Mouse (Mus musculus): ENCODE data around the gene Pmf1.

Pmf1 gene

GRCm38 (mm10) chr3:88409741-88410644 is at the start of gene Pmf1:
Gene Pmf1 (minus strand): TSS chr3:88410331.
- peak; percentile 89 for DNase-seq (ENCODE audit: low read depth, low spot score)

DNA sequence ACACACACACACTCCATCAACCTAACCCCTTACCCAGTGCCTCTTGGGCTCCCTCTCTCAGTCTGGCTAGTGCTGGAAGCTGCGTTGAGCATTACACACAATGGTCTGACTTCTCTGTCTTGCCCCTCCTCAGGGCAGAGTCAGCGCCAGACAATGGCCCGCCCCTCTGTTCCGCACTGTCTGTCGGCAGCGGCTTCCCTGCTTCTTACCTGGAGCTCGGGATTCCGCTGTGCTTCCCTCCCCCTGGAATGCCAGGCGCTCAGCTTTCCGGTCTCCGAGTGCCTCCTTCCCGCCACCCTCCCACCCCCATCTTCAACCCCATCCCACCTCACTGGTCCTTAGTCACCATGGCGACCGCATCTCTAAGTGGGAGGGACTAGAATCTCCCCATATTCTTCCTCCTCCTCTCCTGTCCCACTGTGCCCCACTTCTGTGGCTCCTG is 48.7 kb upstream of the Pmf1 start:
- peak; percentile 60 for DNase-seq (ENCODE audit: low read depth, low spot score)

GRCm38 (mm10) chr3:88456746-88457532 is 46.8 kb upstream of the Pmf1 start:
- no peak for DNase-seq (ENCODE audit: low read depth, low spot score)

- DNase-seq (ENCODE audit: low read depth, low spot score) = no peak
Measured at GRCm38 (mm10) chr3:88456313-88456712, 46.2 kb upstream of the Pmf1 start.

DNA sequence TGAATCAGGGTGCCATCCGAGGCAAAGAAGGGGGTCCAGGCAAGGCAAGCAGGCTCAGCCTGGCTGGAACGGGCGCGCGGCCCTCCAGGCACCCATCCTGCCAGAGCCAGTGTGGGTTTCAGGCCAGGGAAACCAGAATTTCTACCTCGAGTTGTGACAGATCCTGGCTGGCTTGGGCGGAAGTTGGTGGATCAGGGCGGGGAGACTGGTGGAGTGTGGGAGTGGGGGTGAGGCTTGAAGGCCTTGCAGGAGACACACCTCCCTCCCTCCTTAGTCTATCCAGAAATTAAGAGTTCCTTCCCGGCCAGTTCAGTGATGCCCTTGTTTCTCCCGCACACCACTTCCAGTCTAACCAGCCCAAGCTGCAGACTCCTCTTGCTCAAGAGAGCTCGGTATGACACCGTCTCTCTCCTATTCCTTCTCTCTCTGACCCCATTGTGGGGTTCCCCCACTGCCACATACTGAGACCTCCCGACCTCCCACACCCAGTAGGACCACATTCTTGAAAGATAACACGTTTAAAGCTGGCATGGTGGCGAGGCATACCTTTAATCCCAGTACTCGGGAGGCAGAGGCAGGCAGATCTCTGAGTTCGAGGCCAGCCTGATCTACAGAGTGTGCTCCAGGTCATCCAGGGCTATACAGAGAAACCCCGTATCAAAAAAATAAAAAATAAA is 45.6 kb upstream of the Pmf1 start:
- DNase-seq (ENCODE audit: low read depth, low spot score) = no peak

GRCm38 (mm10) chr3:88454762-88455587 is 44.8 kb upstream of the Pmf1 start:
- no peak for DNase-seq (ENCODE audit: low read depth, low spot score)

DNA sequence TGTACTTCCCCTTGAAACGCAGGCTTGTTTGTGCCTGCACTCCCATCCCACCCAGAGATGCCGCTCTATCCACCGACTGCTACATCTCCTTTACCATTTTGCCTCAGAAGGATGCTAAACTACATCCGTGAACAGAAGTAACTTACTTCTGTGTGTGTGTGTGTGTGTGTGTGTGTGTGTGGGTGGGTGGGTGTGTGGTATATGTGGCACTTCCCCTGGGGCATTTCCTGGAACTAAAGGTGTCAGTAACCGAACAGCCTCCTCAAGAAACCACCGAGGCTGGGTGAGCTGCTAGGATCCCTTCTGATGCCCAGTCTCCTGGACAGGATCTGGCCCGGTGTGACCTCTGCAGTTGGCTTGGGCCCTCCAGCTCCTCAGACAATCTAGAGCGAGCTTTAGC is 43.9 kb upstream of the Pmf1 start:
- DNase-seq (ENCODE audit: low read depth, low spot score) = no peak

DNA sequence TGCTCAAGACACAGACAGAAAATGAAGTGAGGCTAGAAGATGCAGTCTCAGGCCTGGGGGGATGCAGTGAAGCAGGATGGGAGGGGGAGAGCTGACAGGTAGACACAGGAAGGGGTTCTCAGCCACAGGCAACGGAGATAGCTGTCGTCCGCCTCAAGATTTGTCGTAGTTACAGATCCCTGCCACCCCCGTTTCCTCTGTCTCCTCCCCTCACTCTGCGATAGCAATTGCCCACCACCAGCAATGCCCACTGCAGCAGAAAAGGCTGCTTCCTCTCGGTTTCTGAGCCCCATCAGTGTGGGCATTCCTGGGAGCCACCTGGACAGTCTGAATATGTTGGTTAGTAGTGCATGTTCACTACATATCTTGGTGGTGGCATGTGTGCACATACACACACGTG is 43.2 kb upstream of the Pmf1 start:
- no peak for DNase-seq (ENCODE audit: low read depth, low spot score)

GRCm38 (mm10) chr3:88452716-88453115 is 42.6 kb upstream of the Pmf1 start:
- no peak for DNase-seq (ENCODE audit: low read depth, low spot score)

DNA sequence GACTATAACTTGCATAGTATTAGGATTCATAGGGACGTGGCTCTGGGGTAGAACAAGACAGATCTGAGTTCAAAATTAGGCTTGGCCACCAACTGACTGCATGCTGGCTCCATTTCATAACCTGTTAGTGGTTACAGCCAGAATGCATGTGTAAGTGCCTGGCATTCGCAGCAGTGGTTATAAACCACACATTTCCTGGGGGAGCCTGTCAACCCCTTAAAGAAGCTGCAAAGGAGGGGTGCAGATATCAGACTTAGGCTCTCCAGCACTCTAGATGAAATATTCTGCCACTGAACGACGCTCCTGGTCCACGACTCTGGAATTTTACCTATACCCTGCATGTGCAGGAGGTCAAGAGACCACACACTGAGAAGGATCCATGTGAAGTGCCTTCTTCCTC is 42.1 kb upstream of the Pmf1 start:
- no peak for DNase-seq (ENCODE audit: low read depth, low spot score)

DNA sequence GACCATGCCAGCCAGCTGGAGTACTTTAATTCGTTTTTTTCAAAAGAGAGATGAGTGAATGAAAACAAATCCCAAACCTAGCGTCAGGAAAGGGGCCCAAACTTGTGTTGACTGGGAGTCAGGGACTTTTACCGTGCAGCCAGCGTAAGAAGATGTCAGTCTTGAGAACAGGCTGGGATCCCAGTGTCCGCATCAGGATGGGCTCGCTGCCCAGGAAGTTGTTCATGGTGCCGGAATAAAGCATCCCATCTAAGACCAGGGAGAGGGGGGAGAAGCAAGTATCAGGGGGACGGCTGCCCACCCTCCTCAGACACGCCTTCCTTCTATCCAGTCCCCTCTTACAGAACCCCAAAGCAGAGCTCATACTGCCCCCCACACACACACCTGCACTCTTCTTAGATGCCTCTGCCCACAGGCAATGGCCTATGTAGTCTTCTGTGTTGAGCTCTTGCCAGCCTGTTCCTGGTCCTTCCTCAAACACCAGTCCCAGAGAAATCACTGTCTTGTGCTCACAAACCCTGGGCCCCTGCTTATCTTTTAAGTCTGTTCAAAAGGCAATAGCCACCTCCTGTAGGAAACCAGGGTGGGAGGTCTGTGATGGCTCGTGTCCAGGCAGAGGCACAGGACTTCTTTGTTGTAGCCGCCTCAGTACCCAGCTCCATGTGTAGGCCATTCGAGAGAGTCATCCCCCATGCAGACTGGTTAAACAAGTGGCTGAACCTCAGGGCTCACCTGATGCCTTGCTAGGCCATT is 40.4 kb upstream of the Pmf1 start:
- no peak for DNase-seq (ENCODE audit: low read depth, low spot score)

- no peak for DNase-seq (ENCODE audit: low read depth, low spot score)
Measured at GRCm38 (mm10) chr3:88449395-88450023, 39.4 kb upstream of the Pmf1 start.

GRCm38 (mm10) chr3:88448443-88448842 is 38.3 kb upstream of the Pmf1 start:
- no peak for DNase-seq (ENCODE audit: low read depth, low spot score)

DNA sequence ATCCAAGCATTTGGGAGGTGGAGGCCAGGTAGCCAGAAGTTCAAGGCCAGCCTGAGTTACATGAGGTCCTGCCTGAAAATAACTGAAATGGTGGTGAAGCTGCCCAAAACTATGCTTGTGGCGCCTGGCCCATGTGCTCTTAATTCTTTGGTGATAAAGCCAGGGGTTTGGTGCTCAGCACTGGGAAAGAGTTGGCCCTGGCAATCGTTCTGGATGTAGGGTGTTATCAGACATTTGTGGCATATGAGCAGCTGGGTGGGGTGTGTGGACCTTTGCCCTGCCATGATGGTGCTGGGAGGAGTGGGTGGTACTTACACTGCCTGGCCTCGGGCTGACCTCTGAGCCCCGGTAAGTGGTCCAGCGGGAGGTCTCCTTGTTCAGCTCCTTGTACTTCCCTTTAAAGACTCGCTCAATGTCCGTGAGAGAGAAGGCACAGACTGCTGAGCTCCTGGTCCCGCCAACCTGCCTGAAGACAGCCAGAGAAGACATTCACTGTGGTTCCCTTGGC is 37.6 kb upstream of the Pmf1 start:
- DNase-seq (ENCODE audit: low read depth, low spot score) = no peak

GRCm38 (mm10) chr3:88446471-88447123 is 36.5 kb upstream of the Pmf1 start:
- DNase-seq (ENCODE audit: low read depth, low spot score) = no peak

DNA sequence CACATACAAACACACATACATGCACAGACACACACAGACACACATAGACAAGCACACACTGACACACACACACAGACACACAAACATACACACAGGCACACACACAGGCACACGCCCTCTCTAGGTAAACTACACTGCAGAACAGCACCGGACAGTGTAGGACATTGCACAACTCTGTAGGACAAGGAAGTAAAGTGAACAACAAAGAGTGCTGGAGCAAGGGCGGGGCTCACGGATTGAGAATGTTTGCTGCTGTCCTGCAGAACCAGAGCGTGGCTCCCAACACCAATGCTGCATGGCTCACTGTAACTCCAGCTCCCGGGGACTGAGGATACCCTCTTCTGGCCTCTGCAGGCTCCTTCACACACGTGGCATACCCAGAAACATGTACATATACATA is 32.8 kb upstream of the Pmf1 start:
- no peak for DNase-seq (ENCODE audit: low read depth, low spot score)

GRCm38 (mm10) chr3:88442488-88442887 is 32.4 kb upstream of the Pmf1 start:
- DNase-seq (ENCODE audit: low read depth, low spot score) = no peak

DNA sequence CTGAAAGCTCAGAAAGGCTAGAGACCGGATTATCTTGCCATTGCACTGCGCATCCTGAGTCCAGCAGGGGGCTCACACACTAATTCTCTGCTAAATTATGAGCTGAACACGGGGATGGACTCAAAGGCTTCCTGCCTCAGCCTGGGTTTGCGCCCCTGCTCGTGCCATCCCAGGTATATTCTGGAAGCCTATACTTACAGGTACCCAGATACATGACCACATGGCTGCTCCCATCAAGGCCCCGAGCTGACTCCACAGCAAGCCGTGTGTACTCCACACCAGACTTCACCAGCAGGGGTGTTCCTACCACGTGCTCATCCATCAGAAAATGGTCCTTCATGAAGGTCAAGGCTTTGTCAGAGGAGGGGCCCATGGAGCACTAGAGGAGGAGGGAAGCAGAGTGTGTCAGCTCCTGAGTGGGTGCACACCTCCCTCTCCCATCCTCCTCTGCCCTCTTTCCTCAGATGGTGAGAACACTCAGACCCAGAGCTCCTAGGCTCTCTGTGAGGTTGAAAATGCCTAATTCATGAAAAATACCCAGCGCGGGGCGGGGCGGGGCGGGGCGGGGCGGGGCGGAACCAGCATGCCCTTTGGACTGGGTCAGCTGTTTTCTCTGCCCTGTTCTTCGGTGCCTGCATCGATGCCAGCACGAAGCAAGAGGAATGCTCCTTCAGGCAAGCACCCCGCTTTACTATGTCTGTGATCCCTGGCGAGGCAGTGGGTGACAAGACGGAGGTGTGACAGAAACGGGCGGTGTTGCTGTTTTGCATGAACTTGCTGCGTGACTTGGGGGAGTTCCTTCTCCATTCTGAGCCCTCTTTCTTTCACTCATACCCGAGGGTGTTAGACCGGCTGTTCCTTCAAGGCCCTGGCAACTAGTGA is 30.6 kb upstream of the Pmf1 start:
- DNase-seq (ENCODE audit: low read depth, low spot score) = peak; percentile 72
